Mouse (Mus musculus) hindbrain, postnatal 0 days (tissue): ENCODE data around the gene Lipt1. TPM values are rescaled to one million over a fixed set of nuclear protein-coding genes. Genes with fewer than 3 reads are reported as not detected.

Experiments
- ATAC-seq: fragments of 200-750 bp; cut with Nextera tagmentation; 2 replicates; pipeline ENCODE4 v1.8.0; 2017; ENCODE audit warnings: mild to moderate bottlenecking, moderate TSS enrichment, moderate library complexity
- DNase-seq: peaks from one replicate; pipeline ENCODE4 v3.0.0-alpha.2; 2015; ENCODE audit warnings: low spot score
- H3K27ac ChIP-seq: fragments of 300-500 bp; sonication (generic); 2 replicates; pipeline ENCODE4 v1.5.1; 2014; ENCODE audit warnings: mild to moderate bottlenecking
- H3K27me3 ChIP-seq: fragments of 300-500 bp; sonication (generic); 2 replicates; pipeline ENCODE4 v1.6.1; 2014; ENCODE audit warnings: low read length, mixed read lengths; ENCODE audit not compliant: insufficient read depth
- H3K36me3 ChIP-seq: fragments of 300-500 bp; sonication (generic); 2 replicates; pipeline ENCODE4 v1.6.1; 2014; ENCODE audit warnings: low read length, mixed read lengths; ENCODE audit not compliant: insufficient read depth
- H3K4me1 ChIP-seq: fragments of 300-500 bp; sonication (generic); 2 replicates; pipeline ENCODE4 v1.6.1; 2014; ENCODE audit warnings: antibody characterized with exemption, low read length, mixed read lengths; ENCODE audit not compliant: insufficient read depth
- H3K4me2 ChIP-seq: fragments of 300-500 bp; sonication (generic); 2 replicates; pipeline ENCODE4 v1.6.1; 2014; ENCODE audit warnings: low read depth, mild to moderate bottlenecking, low read length, moderate library complexity, mixed read lengths
- H3K4me3 ChIP-seq: fragments of 300-500 bp; sonication (generic); 2 replicates; pipeline ENCODE4 v1.5.1; 2014; ENCODE audit warnings: low read length
- H3K9ac ChIP-seq: fragments of 300-500 bp; sonication (generic); replicated peaks from 2 replicates; pipeline ENCODE4 v1.6.1; 2014; ENCODE audit warnings: mild to moderate bottlenecking, low read length, moderate library complexity, mixed read lengths
- H3K9me3 ChIP-seq: fragments of 300-500 bp; sonication (generic); 2 replicates; pipeline ENCODE4 v1.6.1; 2016; ENCODE audit warnings: low read length, mixed read lengths
- CTCF ChIP-seq: IDR thresholded peaks from 2 replicates; pipeline ENCODE4 v1.5.1; 2016; ENCODE audit warnings: antibody characterized with exemption, control low read depth, low read depth
- WGBS: fragments of 180-500 bp; shearing (Covaris S2); extraction: QIAGEN DNeasy Blood & Tissue Kit; methylation state at CpG from one replicate; pipeline ENCODE4 v1.1.7; 2014; 5-methylcytosine and 5-hydroxymethylcytosine counted together
- polyA plus RNA-seq: library from polyadenylated mRNA; unstranded; fragments of >200 nt; fragmentation: Nextera tagmentation; extraction: Ambion mirVana; gene quantifications from 2 replicates; pipeline ENCODE4 v1.2.1, GENCODE M21; 2015
- total RNA-seq: library from RNA; depleted of rRNA; stranded (reverse); fragments of >200 nt; gene quantifications from 2 replicates; pipeline ENCODE4 v1.2.3, GENCODE M21; 2014; rRNA removed

Lipt1 gene
- total RNA-seq (9.4 and 14.2 TPM in 2 replicates), polyA plus RNA-seq (6.4 and 7.0 TPM in 2 replicates)

DNA sequence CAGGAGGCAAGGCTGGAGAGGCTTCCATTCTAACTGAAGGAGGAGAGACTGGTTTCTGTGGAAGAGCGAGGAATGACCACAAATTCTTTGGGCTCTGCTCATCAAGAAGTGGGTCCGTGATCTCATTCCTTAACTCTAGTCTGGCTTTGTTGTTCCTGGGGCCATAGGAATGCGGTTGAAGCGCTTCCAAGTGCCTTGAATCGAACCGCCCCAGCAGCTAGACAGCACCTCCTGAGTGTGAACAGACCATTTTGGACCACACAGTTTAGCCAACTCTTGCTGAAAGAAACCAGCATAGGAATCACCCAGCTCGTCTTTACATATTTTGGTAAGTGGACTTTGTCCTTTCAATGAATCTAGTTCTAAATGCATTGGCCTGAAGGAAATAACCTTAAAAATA is at the start of gene Lipt1:
Gene Lipt1 (plus strand): TSS at position 35 of the 400 bp plus-strand sequence.
- Histone ChIP-seq H3K36me3 (peaks cover 9% of the 10 kb centered on the region; the same call in 1 of the 2 replicates), H3K27me3 (no peaks in the 10 kb centered on the region), H3K9ac (peak within 1 kb of the TSS; percentile 50), H3K4me3 (peak within 1 kb of the TSS; percentile 50), H3K9me3 (no peaks in the 10 kb centered on the region), H3K27ac (peak within 1 kb of the TSS; percentile 68), H3K4me1 (peaks cover 10% of the 10 kb centered on the region; the same call in 1 of the 2 replicates), H3K4me2 (peak within 1 kb of the TSS; percentile 84)
- ATAC-seq (peak; percentile 47), DNase-seq (no peak)
- no peak; the same call in 1 of the 2 replicates for TF ChIP-seq CTCF
- WGBS, result 5% methylated on average over 7 of the region's 7 CpGs

DNA sequence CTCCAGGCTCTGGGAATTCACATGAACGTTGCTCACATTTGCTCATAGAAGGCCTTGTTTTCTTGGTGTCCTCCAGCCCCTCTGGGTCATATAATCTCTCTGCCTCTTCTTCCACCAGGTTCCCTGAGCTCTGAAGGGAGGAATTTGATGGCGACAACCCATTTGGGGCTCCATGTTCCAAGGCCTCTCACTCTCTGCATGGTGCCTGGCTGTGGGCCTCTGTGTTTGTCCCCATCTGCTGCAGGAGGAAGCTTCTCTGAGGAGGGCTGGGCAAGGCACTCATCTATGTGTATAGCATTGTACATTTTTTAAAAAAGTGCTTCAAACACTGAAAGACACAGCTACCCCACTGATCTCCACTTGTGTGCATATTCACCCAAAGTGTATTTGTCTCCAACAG is 39.9 kb upstream of the Lipt1 start:
- 52% methylated on average over 2 of the region's 2 CpGs for WGBS
- ATAC-seq, result no peak
- no peak for TF ChIP-seq CTCF

DNA sequence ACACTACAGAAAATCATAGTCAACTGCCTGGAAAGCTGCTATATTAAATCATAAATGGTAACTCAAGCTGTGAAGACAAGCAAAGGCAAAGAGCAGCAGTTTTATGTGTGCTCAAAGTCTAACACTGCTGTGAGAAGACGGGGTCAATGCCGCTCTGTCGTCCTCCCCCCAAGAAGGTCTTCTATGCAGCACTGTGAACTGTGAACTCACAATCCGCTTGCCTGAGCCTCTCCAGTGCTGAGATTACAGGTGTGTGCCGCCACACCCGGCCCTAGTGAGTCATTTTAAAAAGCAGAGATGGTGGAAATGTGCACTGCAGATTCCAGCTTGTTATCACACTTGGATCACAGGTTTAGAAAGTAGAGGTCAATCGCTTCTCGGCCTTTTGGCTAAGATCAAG is 24.7 kb upstream of the Lipt1 start:
- Histone ChIP-seq H3K36me3 (no peaks in the 10 kb centered on the region), H3K4me1 (no peaks in the 10 kb centered on the region), H3K9me3 (no peaks in the 10 kb centered on the region), H3K27me3 (no peaks in the 10 kb centered on the region), H3K4me2 (no peak overlapping the region), H3K27ac (no peak overlapping the region), H3K4me3 (no peak overlapping the region), H3K9ac (no peak overlapping the region)
- no peak for DNase-seq
- WGBS, result 87% methylated on average over 8 of the region's 8 CpGs
- no peak for ATAC-seq
- TF ChIP-seq CTCF, result no peak

More for the DNA sequence above, 39.9 kb upstream of the Lipt1 start:
- Histone ChIP-seq H3K36me3 (peaks cover 13% of the 10 kb centered on the region), H3K27ac (no peak overlapping the region), H3K4me1 (no peaks in the 10 kb centered on the region), H3K9ac (no peak overlapping the region), H3K4me2 (no peak overlapping the region), H3K4me3 (no peak overlapping the region), H3K9me3 (no peaks in the 10 kb centered on the region), H3K27me3 (no peaks in the 10 kb centered on the region)
- DNase-seq, result peak; percentile 3

DNA sequence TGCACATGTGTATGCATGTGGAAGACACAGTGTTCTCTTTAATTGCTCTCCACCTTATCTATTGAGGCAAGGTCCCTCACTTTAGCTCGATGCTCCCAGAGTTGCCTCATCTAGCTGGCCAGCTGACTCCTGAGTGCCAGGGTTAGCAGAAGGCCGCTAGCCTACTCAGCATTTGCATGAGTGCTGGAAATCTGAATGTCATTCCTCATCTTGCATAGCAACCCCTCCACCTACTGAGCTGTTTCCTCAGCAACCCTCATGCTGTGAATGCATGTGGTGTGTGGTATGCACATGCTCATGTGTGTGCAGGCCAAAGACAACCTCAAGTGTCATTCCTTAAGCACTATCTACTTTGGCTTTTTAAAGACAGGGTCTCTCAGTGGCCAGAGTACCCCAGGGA is 20.8 kb upstream of the Lipt1 start:
- TF ChIP-seq CTCF, result no peak
- Histone ChIP-seq H3K36me3 (peaks cover 6% of the 10 kb centered on the region; the same call in 1 of the 2 replicates), H3K4me3 (no peak overlapping the region), H3K27ac (no peak overlapping the region), H3K4me2 (no peak overlapping the region), H3K9ac (no peak overlapping the region), H3K9me3 (no peaks in the 10 kb centered on the region), H3K4me1 (no peaks in the 10 kb centered on the region), H3K27me3 (no peaks in the 10 kb centered on the region)
- ATAC-seq (no peak), DNase-seq (no peak)
- 34% methylated on average over 2 of the region's 2 CpGs for WGBS

DNA sequence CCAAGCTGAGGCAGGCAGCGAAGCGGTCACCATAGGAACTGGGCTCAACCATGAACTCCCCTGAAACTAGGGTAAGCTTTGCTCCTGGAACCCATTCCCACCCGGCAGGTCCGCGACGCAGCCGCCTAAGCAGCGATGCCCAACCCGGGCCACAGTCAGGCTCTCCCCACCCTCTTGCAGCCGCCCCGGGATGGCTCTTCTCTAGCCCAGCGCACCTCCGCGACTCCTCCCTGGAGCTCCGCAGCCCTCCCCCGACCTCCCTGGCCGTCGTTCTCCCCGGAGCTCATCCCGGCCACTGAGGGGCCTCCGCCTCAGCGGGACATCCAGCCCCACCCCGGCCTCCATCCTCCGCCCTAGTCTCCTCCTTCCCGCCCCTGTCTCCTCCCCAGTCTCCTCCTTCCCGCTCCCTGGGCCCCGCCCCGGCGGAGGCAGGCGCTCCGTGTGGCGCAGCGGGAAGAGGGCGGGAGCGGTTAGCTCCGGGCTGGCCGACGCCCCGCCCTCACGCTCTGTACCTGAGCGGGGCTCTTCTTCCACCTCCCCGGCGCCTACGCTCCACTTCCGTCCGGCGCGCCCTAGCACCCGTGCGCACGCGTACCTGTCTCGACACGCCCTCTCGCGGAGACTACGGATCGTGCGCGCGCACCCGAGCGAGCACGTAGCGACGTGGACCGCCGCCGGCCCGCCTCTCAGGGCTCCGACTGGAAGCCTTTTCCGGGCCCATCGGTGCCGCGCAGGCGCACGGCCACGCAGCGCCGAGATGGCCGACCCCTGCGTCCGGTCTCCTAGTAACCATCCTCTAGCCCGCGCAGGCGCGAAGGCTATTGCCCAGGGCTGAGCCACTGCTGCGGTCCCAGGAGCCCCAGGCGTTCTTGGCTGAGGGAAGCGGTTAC is 6.8 kb upstream of the Lipt1 start:
- Histone ChIP-seq H3K9me3 (no peaks in the 10 kb centered on the region), H3K4me1 (peaks cover 4% of the 10 kb centered on the region; the same call in 1 of the 2 replicates), H3K4me3 (peak overlapping the region; percentile 71), H3K36me3 (no peaks in the 10 kb centered on the region), H3K27me3 (no peaks in the 10 kb centered on the region), H3K27ac (peak overlapping the region; percentile 90), H3K4me2 (peak overlapping the region; percentile 79), H3K9ac (peak overlapping the region; percentile 75)
- WGBS, result 1% methylated on average over 87 of the region's 90 CpGs
- peak; percentile 100 for DNase-seq
- TF ChIP-seq CTCF, result peak; percentile 57
- peak; percentile 97 for ATAC-seq

DNA sequence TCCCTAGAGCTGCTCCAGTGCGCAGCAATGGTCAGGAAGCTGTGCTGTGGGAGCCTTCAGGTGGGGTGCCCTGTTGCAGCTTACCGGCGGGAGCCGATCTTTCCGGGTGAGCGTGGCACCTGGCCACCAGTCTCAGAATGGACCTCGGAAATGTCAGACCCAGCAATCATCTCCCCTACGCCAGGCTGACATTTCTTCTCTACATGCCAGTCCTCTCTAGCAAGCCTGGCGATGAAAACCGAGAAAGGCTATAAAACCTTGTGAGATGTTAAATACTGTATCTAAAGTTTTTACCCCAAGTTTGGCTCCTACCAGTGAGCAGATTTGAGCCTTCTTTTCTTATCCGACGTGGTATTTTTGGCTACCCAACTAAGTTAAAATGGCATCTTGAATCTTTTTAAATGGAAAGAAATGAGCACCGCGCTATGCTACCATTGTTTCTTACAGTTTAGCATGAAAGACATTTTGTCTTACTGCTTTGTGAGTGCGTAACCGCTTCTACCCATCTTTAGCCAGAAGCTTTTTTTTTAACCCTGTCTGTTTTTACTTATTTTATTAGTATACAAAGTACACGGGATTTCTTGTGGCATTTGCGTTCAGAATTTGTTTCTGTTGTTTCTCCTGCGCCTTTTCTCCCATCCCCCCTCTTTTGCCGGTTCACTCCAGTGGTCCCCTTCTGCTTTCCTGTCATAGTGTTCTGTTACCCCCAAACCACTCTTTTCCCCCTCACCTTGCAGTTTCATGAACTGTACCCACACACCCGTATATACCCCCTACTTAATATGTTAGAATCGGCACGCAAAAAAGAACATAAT is 5.9 kb upstream of the Lipt1 start:
- peaks cover 4% of the 10 kb centered on the region; the same call in 1 of the 2 replicates for H3K4me1 ChIP-seq
- no peaks in the 10 kb centered on the region for H3K9me3 ChIP-seq
- no peak for DNase-seq
- peak overlapping the region; percentile 90 for H3K27ac ChIP-seq
- no peaks in the 10 kb centered on the region for H3K27me3 ChIP-seq
- peak overlapping the region; percentile 75 for H3K9ac ChIP-seq
- ATAC-seq, result no peak
- H3K4me2 ChIP-seq, result peak overlapping the region; percentile 79
- no peaks in the 10 kb centered on the region for H3K36me3 ChIP-seq
- whole genome bisulfite sequencing, result 11% methylated on average over 23 of the region's 23 CpGs
- H3K4me3 ChIP-seq, result peak overlapping the region; percentile 71
- no peak for TF ChIP-seq CTCF
